Mouse (Mus musculus) kidney, postnatal 0 days (tissue): ENCODE results near the gene Olfr522. TPM values are rescaled to one million over a fixed set of nuclear protein-coding genes. Genes with fewer than 3 reads are reported as not detected.

Experiments used
- ATAC-seq: fragments of 200-750 bp; cut with Nextera tagmentation; replicated peaks from 2 replicates; pipeline ENCODE4 v1.8.0; 2017; ENCODE audit warnings: low read depth, moderate number of reproducible peaks, moderate TSS enrichment, moderate library complexity; ENCODE audit not compliant: low FRiP score
- DNase-seq: peaks from one replicate; pipeline ENCODE4 v3.0.0-alpha.2; 2016; ENCODE audit warnings: low spot score
- H3K27ac ChIP-seq: fragments of 300-500 bp; sonication (generic); 2 replicates; pipeline ENCODE4 v1.5.1; 2014; ENCODE audit warnings: mild to moderate bottlenecking
- H3K27me3 ChIP-seq: fragments of 300-500 bp; sonication (generic); 2 replicates; pipeline ENCODE4 v1.6.1; 2014; ENCODE audit warnings: low read length, mixed read lengths; ENCODE audit not compliant: insufficient read depth
- H3K36me3 ChIP-seq: fragments of 300-500 bp; sonication (generic); 2 replicates; pipeline ENCODE4 v1.6.1; 2014; ENCODE audit warnings: low read length, mixed read lengths; ENCODE audit not compliant: insufficient read depth
- H3K4me1 ChIP-seq: fragments of 300-500 bp; sonication (generic); replicated peaks from 2 replicates; pipeline ENCODE4 v1.6.1; 2014; ENCODE audit warnings: antibody characterized with exemption, low read length, mixed read lengths; ENCODE audit not compliant: insufficient read depth
- H3K4me2 ChIP-seq: fragments of 300-500 bp; sonication (generic); 2 replicates; pipeline ENCODE4 v1.6.1; 2014; ENCODE audit warnings: mild to moderate bottlenecking, low read length, moderate library complexity, mixed read lengths
- H3K4me3 ChIP-seq: fragments of 300-500 bp; sonication (generic); replicated peaks from 2 replicates; pipeline ENCODE4 v1.5.1; 2014; ENCODE audit warnings: low read depth, low read length
- H3K9ac ChIP-seq: fragments of 300-500 bp; sonication (generic); 2 replicates; pipeline ENCODE4 v1.6.1; 2014; ENCODE audit warnings: low read depth, low read length
- H3K9me3 ChIP-seq: fragments of 300-500 bp; sonication (generic); replicated peaks from 2 replicates; pipeline ENCODE4 v1.6.1; 2016; ENCODE audit warnings: low read length, inconsistent platforms, mixed read lengths
- CTCF ChIP-seq: IDR thresholded peaks from 2 replicates; pipeline ENCODE4 v1.5.1; 2016; ENCODE audit warnings: antibody characterized with exemption, low read depth, mild to moderate bottlenecking, moderate library complexity
- WGBS: fragments of 180-500 bp; shearing (Covaris S2); extraction: QIAGEN DNeasy Blood & Tissue Kit; methylation state at CpG from one replicate; pipeline ENCODE4 v1.1.7; 2014; 5-methylcytosine and 5-hydroxymethylcytosine counted together
- polyA plus RNA-seq: library from polyadenylated mRNA; unstranded; fragments of >200 nt; fragmentation: Nextera tagmentation; extraction: Ambion mirVana; gene quantifications from 2 replicates; pipeline ENCODE4 v1.2.1, GENCODE M21; 2015

Gene Olfr522
- polyA plus RNA-seq, 1 experiment from 2014 or later, result not detected

DNA sequence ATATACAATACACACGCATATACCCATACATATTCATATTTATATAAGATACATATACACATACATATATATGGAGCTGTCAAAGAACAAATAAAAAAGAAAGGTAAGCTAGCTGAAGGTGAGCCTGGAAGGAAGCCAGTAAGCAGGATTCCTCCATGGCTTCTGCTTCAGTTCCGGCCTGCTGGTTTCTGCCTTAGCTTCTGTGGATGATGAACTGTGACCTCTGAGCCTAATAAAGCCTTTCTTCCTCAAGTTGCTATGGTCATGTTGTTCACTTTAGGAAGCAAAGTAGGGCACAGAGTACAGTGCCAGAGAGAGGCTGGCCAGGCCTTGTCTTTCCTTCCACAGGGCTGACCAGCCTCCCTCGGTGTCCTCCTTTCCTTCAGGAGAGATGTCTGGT is 6.3 kb upstream of the Olfr522 start:
- no peak for TF ChIP-seq CTCF
- H3K4me3 ChIP-seq, result no peak overlapping the region
- no peak overlapping the region for H3K9ac ChIP-seq
- ATAC-seq (no peak), DNase-seq (no peak)
- 89% methylated on average over 3 of the region's 3 CpGs for WGBS
- no peak overlapping the region for H3K27ac ChIP-seq
- no peaks in the 10 kb centered on the region; the same call in 1 of the 2 replicates for H3K9me3 ChIP-seq
- H3K4me1 ChIP-seq, result no peaks in the 10 kb centered on the region
- no peaks in the 10 kb centered on the region for H3K27me3 ChIP-seq
- no peaks in the 10 kb centered on the region for H3K36me3 ChIP-seq
- no peak overlapping the region for H3K4me2 ChIP-seq

DNA sequence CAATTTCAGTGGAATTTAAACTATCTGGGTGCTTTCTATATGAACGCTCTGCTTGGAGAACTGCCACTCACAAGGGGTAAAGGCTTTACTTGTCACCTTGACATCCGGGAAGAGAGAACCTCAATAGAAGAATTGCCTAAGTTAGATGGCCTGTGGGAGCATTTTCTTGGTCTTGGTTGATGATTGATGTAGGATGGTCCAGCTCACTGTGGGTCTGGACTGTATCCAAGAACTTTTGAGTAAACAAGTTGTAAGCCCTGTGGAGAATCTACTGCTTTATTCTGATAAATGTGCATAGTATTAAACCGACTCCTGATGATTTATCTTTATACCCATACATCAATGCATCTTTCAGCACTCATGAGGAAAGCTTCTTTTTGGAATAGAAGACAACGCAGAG is 4.8 kb upstream of the Olfr522 start:
- DNase-seq, result no peak
- Histone ChIP-seq H3K9me3 (no peaks in the 10 kb centered on the region; the same call in 1 of the 2 replicates), H3K36me3 (no peaks in the 10 kb centered on the region), H3K4me3 (no peak overlapping the region), H3K9ac (no peak overlapping the region), H3K27ac (no peak overlapping the region), H3K4me2 (no peak overlapping the region), H3K4me1 (no peaks in the 10 kb centered on the region), H3K27me3 (no peaks in the 10 kb centered on the region)
- 70% methylated on average over 4 of the region's 4 CpGs for WGBS
- no peak for TF ChIP-seq CTCF
- no peak for ATAC-seq

DNA sequence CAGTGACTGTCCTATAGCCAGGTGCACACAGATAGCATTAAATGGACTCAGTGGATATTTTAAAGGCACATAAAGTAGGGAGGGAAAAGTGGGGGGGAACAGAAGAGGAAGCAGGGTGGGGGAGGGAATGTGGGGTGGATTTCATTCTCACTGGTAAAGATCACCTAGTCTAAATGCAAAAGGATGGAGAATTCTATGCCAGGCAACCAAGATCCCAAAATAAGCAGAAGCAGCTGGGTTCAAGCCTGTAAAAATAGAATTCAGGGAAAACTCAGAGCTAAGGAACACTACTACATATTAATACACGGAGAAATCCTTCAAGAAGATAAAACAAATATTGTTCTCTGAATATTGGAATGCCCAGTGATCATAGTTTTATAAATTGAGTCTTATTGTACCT is 3.4 kb upstream of the Olfr522 start:
- no peaks in the 10 kb centered on the region for H3K27me3 ChIP-seq
- DNase-seq (no peak), ATAC-seq (no peak)
- H3K9ac ChIP-seq, result no peak overlapping the region
- WGBS, result 86% methylated on average over 1 of the region's 1 CpGs
- no peak overlapping the region for H3K4me2 ChIP-seq
- H3K9me3 ChIP-seq, result no peaks in the 10 kb centered on the region; the same call in 1 of the 2 replicates
- H3K4me1 ChIP-seq, result no peaks in the 10 kb centered on the region
- no peaks in the 10 kb centered on the region for H3K36me3 ChIP-seq
- no peak for TF ChIP-seq CTCF
- H3K27ac ChIP-seq, result no peak overlapping the region
- no peak overlapping the region for H3K4me3 ChIP-seq

DNA sequence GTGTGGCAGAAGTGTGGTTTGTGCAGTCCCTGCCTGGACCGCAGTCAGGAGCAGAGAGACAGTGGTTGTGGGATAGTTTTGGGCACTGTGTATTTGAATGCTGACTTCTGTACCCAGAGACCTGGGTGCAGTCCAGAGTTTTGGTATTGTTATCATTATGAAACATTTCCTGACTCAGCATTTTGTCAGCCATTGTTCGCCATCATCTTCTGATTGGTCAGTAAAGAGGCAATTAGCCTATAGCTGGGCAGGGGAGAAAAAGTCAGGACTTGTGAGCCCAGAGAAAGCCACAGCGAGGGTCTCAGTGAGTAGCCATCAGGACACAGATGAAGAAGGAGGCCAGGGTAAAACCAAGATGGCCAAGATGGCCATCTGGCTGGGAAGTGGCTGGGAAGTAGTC is 4.2 kb downstream of the Olfr522 start:
- H3K9me3 ChIP-seq, result no peaks in the 10 kb centered on the region
- no peak for DNase-seq
- 82% methylated on average over 3 of the region's 3 CpGs for WGBS
- no peaks in the 10 kb centered on the region for H3K4me1 ChIP-seq
- no peak overlapping the region for H3K27ac ChIP-seq
- no peaks in the 10 kb centered on the region for H3K36me3 ChIP-seq
- TF ChIP-seq CTCF, result no peak
- H3K4me2 ChIP-seq, result no peak overlapping the region
- H3K4me3 ChIP-seq, result no peak overlapping the region
- no peak overlapping the region for H3K9ac ChIP-seq
- H3K27me3 ChIP-seq, result no peaks in the 10 kb centered on the region
- ATAC-seq, result no peak

DNA sequence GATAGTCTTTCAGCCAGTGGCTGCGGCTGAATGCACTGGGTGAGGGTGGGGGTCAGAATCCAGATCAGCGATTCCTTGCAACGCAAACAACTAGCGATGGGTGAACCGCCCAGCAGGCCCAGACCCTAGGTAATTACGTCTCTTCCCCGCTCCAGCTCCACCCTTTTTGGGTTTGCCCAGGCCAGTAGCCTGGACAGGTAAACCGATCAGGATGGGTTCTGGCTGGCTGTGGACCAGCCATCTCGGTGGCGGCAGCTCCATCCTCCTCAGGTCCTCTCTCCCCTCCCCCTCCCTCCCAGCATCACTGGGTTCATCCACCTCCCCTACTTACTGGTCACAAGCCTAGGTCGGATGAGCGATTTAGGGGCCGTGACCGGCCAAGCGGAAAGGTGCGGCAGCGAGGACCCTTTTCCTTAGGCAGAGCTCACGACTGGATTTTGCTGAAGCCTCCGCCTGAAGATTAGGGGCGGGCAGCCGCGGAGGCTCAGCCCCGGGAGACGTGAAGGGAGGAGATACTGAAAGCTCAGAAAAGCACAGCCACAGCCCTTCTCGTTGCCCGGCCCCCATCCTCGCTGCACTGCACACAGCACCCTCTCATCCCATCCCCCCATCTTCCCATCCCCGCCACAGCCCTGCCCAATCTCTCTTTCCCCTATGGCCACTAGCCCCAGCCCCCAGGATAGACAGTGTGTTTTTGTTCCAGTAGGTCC is 10.2 kb downstream of the Olfr522 start, which contains the start of gene Sprn:
Gene Sprn, minus strand, starts transcription at position 660 of the 710 bp plus-strand sequence.
- Histone ChIP-seq H3K27me3 (peaks cover 4% of the 10 kb centered on the region; the same call in 1 of the 2 replicates), H3K9ac (no peak within 1 kb of the TSS), H3K9me3 (no peaks in the 10 kb centered on the region), H3K4me1 (no peaks in the 10 kb centered on the region; the same call in 1 of the 2 replicates), H3K4me2 (peak within 1 kb of the TSS; percentile 51), H3K27ac (no peak within 1 kb of the TSS), H3K36me3 (no peaks in the 10 kb centered on the region), H3K4me3 (peak within 1 kb of the TSS; percentile 18; the same call in 1 of the 2 replicates)
- TF ChIP-seq CTCF, result no peak
- 0 out of 2 replicates have a peak, but pooled peaks have one; percentile 25 for ATAC-seq
- no peak for DNase-seq
- 3% methylated on average over 28 of the region's 28 CpGs for WGBS

DNA sequence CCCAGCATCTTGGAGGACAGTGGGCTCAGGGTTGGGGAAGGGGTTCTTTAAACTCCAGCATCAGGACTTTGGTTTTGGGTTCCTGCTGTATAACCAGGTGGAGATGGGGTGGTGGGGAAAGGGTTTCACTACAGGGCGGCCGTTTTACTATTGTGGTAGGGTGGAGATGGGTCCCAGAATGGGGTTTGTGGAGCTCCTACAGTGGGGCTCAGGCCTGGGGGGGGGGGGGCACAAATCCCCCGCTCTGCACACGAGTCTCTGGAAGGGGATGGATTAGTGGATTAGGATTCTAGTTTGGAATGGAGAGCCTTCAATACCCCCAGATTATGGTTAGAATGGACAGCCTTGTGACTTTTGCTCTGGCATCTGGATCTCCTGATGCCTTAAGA is 10.7 kb downstream of the Olfr522 start:
- H3K27ac ChIP-seq, result no peak overlapping the region
- TF ChIP-seq CTCF, result no peak
- no peaks in the 10 kb centered on the region for H3K9me3 ChIP-seq
- H3K36me3 ChIP-seq, result no peaks in the 10 kb centered on the region
- no peak overlapping the region for H3K9ac ChIP-seq
- peak overlapping the region; percentile 18; the same call in 1 of the 2 replicates for H3K4me3 ChIP-seq
- WGBS, result 19% methylated on average over 4 of the region's 4 CpGs
- ATAC-seq (no peak), DNase-seq (no peak)
- H3K4me2 ChIP-seq, result peak overlapping the region; percentile 51; the same call in 1 of the 2 replicates
- no peaks in the 10 kb centered on the region; the same call in 1 of the 2 replicates for H3K4me1 ChIP-seq
- peaks cover 4% of the 10 kb centered on the region; the same call in 1 of the 2 replicates for H3K27me3 ChIP-seq
